Mouse (Mus musculus) embryonic facial prominence, embryonic 10.5 days (tissue): Measurements from ENCODE around the gene Luc7l3. TPM values are rescaled to one million over a fixed set of nuclear protein-coding genes. Genes with fewer than 3 reads are reported as not detected.

Experiments used
- DNase-seq: peaks from one replicate; pipeline ENCODE4 v3.0.0-alpha.2; 2017; ENCODE audit warnings: low spot score
- H3K27ac ChIP-seq: fragments of 300-500 bp; sonication (generic); replicated peaks from 2 replicates; pipeline ENCODE4 v1.5.1; 2016; ENCODE audit warnings: mild to moderate bottlenecking
- H3K27me3 ChIP-seq: fragments of 300-500 bp; sonication (generic); replicated peaks from 2 replicates; pipeline ENCODE4 v1.6.1; 2016; ENCODE audit warnings: low read depth, mild to moderate bottlenecking; ENCODE audit not compliant: poor library complexity, severe bottlenecking
- H3K36me3 ChIP-seq: fragments of 300-500 bp; sonication (generic); replicated peaks from 2 replicates; pipeline ENCODE4 v1.6.1; 2016; ENCODE audit warnings: mild to moderate bottlenecking, moderate library complexity
- H3K4me1 ChIP-seq: fragments of 300-500 bp; sonication (generic); 2 replicates; pipeline ENCODE4 v1.6.1; 2016
- H3K4me3 ChIP-seq: fragments of 300-500 bp; sonication (generic); 2 replicates; pipeline ENCODE4 v1.5.1; 2016; ENCODE audit warnings: mild to moderate bottlenecking, moderate library complexity
- H3K9me3 ChIP-seq: fragments of 300-500 bp; sonication (generic); 2 replicates; pipeline ENCODE4 v1.6.1; 2016; ENCODE audit warnings: mild to moderate bottlenecking
- WGBS: fragments of 180-500 bp; shearing (Covaris S2); methylation state at CpG from one replicate; pipeline ENCODE4 v1.1.7; 2016; 5-methylcytosine and 5-hydroxymethylcytosine counted together
- polyA plus RNA-seq: library from polyadenylated mRNA; unstranded; fragments of >200 nt; fragmentation: Nextera tagmentation; extraction: Ambion mirVana; gene quantifications from 2 replicates; pipeline ENCODE4 v1.2.1, GENCODE M21; 2016

Luc7l3 gene
- polyA plus RNA-seq, 1 experiment from 2014 or later = 117 TPM

DNA sequence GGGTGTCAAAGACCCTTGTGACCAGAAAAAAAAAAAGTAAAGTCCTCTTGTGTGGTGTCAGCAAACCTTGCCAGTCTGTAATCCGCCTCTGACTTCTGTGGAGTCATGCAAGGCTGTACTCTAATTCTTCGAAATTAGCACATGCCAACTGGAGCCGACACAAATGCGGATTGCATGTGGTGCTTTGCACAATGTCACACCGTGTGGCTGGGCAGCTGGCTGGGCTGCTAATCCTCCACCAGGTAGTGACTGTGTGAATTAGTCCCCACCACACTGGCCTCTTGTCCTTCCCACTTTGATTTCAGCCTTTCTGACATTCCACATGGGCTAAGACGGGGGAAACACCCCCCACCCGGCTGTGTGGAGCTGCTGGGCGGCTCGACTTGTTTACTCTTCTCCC is 82.1 kb downstream of the Luc7l3 start:
- no peak for DNase-seq
- H3K4me3 ChIP-seq = no peak overlapping the region
- H3K4me1 ChIP-seq = peaks cover 53% of the 10 kb centered on the region
- H3K27ac ChIP-seq = peak overlapping the region; percentile 58
- 40% methylated on average over 9 of the region's 9 CpGs for whole genome bisulfite sequencing
- peaks cover 38% of the 10 kb centered on the region for H3K27me3 ChIP-seq
- H3K36me3 ChIP-seq = no peaks in the 10 kb centered on the region
- H3K9me3 ChIP-seq = no peaks in the 10 kb centered on the region

DNA sequence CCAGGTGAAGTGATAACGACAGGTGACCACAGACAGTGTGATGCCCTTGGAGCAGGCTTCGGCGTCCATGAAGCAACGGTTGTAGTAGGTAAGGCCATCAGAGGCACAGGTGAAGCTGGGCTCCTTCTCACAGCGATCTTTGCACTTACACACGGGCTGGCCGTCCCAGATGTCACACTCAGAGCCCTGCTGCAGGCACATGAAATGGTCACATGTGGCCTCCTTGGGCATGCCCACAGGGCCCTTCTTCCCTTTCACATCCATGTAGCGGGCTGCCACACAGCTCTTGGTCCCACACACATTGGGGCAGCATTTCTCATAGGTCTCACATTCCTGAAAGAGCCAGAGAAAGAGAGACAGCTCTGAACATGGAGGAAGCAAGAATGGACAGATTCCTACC is 83.0 kb downstream of the Luc7l3 start:
- Histone ChIP-seq H3K27ac (no peak overlapping the region), H3K36me3 (no peaks in the 10 kb centered on the region), H3K4me3 (no peak overlapping the region), H3K4me1 (peaks cover 44% of the 10 kb centered on the region), H3K27me3 (peaks cover 29% of the 10 kb centered on the region), H3K9me3 (no peaks in the 10 kb centered on the region)
- no peak for DNase-seq
- 92% methylated on average over 8 of the region's 8 CpGs for WGBS

Other genes with a start within 250 kb of the Luc7l3 start
- 18.4 and 22.1 TPM in 2 replicates for gene Tob1, start 110.5 kb downstream of the Luc7l3 start, polyA plus RNA-seq
- gene Wfikkn2, start 76.0 kb downstream of the Luc7l3 start, polyA plus RNA-seq = 1.1 and 2.4 TPM in 2 replicates
- 0.39 TPM in 1 of 2 replicates, not detected in the other for gene Gm21885, start 40.1 kb downstream of the Luc7l3 start, polyA plus RNA-seq
- 14.8 and 15.3 TPM in 2 replicates for gene Ankrd40, start 6.0 kb upstream of the Luc7l3 start, polyA plus RNA-seq
- 0.23 and 0.24 TPM in 2 replicates for gene Abcc3, start 71.0 kb upstream of the Luc7l3 start, polyA plus RNA-seq
- 6.5 and 13.5 TPM in 2 replicates for gene Cacna1g, start 152.2 kb upstream of the Luc7l3 start, polyA plus RNA-seq
- gene Spata20, start 164.2 kb upstream of the Luc7l3 start, polyA plus RNA-seq = not detected in 2 replicates
- 4.5 and 4.7 TPM in 2 replicates for gene Epn3, start 178.0 kb upstream of the Luc7l3 start, polyA plus RNA-seq
- gene Mycbpap, start 199.8 kb upstream of the Luc7l3 start, polyA plus RNA-seq = 2.7 and 3.6 TPM in 2 replicates
- gene Rsad1, start 227.3 kb upstream of the Luc7l3 start, polyA plus RNA-seq = 4.5 and 5.1 TPM in 2 replicates
- 0.09 and 0.11 TPM in 2 replicates for gene Chad, start 243.1 kb upstream of the Luc7l3 start, polyA plus RNA-seq